Comparison of ENCODE assay signal across 7 mouse cellular contexts in genomic region chr2:160760433-160761184, GRCm38 (mm10). TPM values are rescaled to one million over a fixed set of nuclear protein-coding genes. Genes with fewer than 3 reads are reported as not detected.
DNase-seq lines count a peak whose midpoint lies in the region; ATAC-seq and TF ChIP-seq lines count a peak whose summit lies in the region.

No protein-coding gene starts in this region.

- peak; percentile 76 for DNase-seq in layer of hippocampus, adult 11-12 months (ENCODE audit: low spot score)
- DNase-seq in layer of hippocampus, adult 9-10 months (ENCODE audit: low spot score), result no peak
- no peak for DNase-seq in CH12.LX (ENCODE audit: extremely low read depth)
- DNase-seq in ZHBTc4 (ENCODE audit: low read depth, low spot score), result peak; percentile 25
- DNase-seq in gastrocnemius, postnatal 14 days, result peak; percentile 42
- DNase-seq in lung, postnatal 14 days, result peak; percentile 66

- H3K9me3 ChIP-seq in CH12.LX (replicated peaks; ENCODE audit: low read length), result no peaks in the 10 kb centered on the region

- no peak overlapping the region for H3K4me2 ChIP-seq in CH12.LX (ENCODE audit: insufficient read depth, low read depth, poor library complexity, severe bottlenecking)

- H3K9ac ChIP-seq in CH12.LX (ENCODE audit: insufficient read depth, low read depth), result no peak overlapping the region

- H3K4me3 ChIP-seq in CH12.LX (replicated peaks in 1 of 3; ENCODE audit: low read depth in 2 of 3, low read length in 2 of 3, poor library complexity in 1 of 3), result no peak overlapping the region

- peaks cover 13 to 39% of the 10 kb centered on the region in 2 experiments for H3K4me1 ChIP-seq in CH12.LX (ENCODE audit: control insufficient read depth in 1 of 2, insufficient read depth in 2 of 2)

- no peak for ATAC-seq in erythroid progenitor cell, adult 5-6 weeks (replicated peaks; ENCODE audit: low FRiP score, poor library complexity, severe bottlenecking)

- TF ChIP-seq CTCF in CH12.LX (conservative IDR thresholded peaks at IDR 0.05 in 1 of 2, IDR thresholded peaks at IDR 0.05 in 1 of 2; ENCODE audit: low read depth in 2 of 2, low read length in 2 of 2), result peak; percentile 55 to 71

- in situ Hi-C loops in CH12.LX (cut with MboI; ENCODE audit: low pct_ligation_motif_present, low pct_unique_long_range_greater_than_20kb, low sequenced_read_pairs), result no loop called here

- peaks cover 29 to 82% of the 10 kb centered on the region in 2 experiments for H3K36me3 ChIP-seq in CH12.LX (replicated peaks in 1 of 2; ENCODE audit: control insufficient read depth in 1 of 2, insufficient read depth in 1 of 2, low read length in 1 of 2)

- intact Hi-C loops in gastrocnemius, postnatal 14 days (cut with DNase I; ENCODE audit: low total_unique reads), result loop anchor here (5.0 kb wide), 1 partner anchor 127 kb away; no protein-coding TSS in a partner anchor

- no peak for TF ChIP-seq EP300 in CH12.LX (IDR thresholded peaks at IDR 0.05; ENCODE audit: low read length)

- no peak for TF ChIP-seq POLR2A in CH12.LX (IDR thresholded peaks at IDR 0.05; ENCODE audit: low read depth, low read length)

- peak; percentile 56 for TF ChIP-seq RAD21 in CH12.LX (IDR thresholded peaks at IDR 0.05; ENCODE audit: low read depth, low read length)

- dilution Hi-C loops in CH12.LX (cut with MboI; ENCODE audit: extremely low pct_ligation_motif_present, extremely low pct_unique_long_range_greater_than_20kb, low sequenced_read_pairs), result no loop called here

- H3K27ac ChIP-seq in CH12.LX (ENCODE audit: insufficient read depth, low read depth), result no peak overlapping the region

- no peaks in the 10 kb centered on the region for H3K27me3 ChIP-seq in CH12.LX (replicated peaks)

- H3K79me2 ChIP-seq in CH12.LX (replicated peaks; ENCODE audit: control insufficient read depth, extremely low read depth, insufficient read depth, poor library complexity, severe bottlenecking), result no peaks in the 10 kb centered on the region

TF ChIP-seq in CH12.LX, 34 proteins besides CTCF, POLR2A, EP300 and RAD21:
- no peak for TF ChIP-seq SIN3A (IDR thresholded peaks at IDR 0.05; ENCODE audit: low read length)
- peak; percentile 58 for TF ChIP-seq SMC3 (IDR thresholded peaks at IDR 0.05; ENCODE audit: low read depth, low read length)

RNA-seq across cellular contexts. Expression of gene Plcg1, which starts 29.5 kb away (rescaled TPM):
- 16.9 and 28.1 TPM in 2 replicates for total RNA-seq in CH12.LX (2012; rRNA removed)
- 15.5 and 16.1 TPM in 2 replicates for total RNA-seq in CH12.LX (2014; rRNA removed)
- polyA plus RNA-seq in CH12.LX (2012; ENCODE audit: insufficient read length, low read depth), result 16.6 and 17.6 TPM in 2 replicates
- total RNA-seq in gastrocnemius, postnatal 14 days (2021), result 10 to 100 TPM; 28.5 to 36.3 TPM
- 2.2 and 7.5 TPM in 2 replicates for total RNA-seq in erythroid progenitor cell, adult 5-6 weeks (2015; ENCODE audit: low replicate concordance)
- 3.0 and 11.6 TPM in 2 replicates for total RNA-seq in erythroid progenitor cell, adult 5-6 weeks (2017; ENCODE audit: low replicate concordance)

Comparison
In these comparisons a context has a peak if more than half of its experiments do, and no peak if none do; other contexts are left out.
1. DNase-seq: peak in layer of hippocampus, adult 11-12 months (single experiment), ZHBTc4 (single experiment), gastrocnemius, postnatal 14 days (single experiment) and lung, postnatal 14 days (single experiment); none in layer of hippocampus, adult 9-10 months (single experiment) and CH12.LX (single experiment).